ENCODE assay signal across 9 mouse cellular contexts in genomic region chr8:70653226-70653625, GRCm38 (mm10). TPM values are rescaled to one million over a fixed set of nuclear protein-coding genes. Genes with fewer than 3 reads are reported as not detected.
DNase-seq lines count a peak whose midpoint lies in the region; ATAC-seq and TF ChIP-seq lines count a peak whose summit lies in the region.
"Had no signal": no experiment of that assay in that cellular context is flagged by ENCODE, and none has a peak within 500 bp of the region (broad histone marks: within the 10 kb centered on the region; RNA-seq: fewer than 3 reads in every experiment).

No protein-coding gene starts in this region.

- DNase-seq in forebrain, embryonic 10.5 days (ENCODE audit: extremely low spot score, low spot score) = no peak
- no peak for DNase-seq in forebrain, embryonic 14.5 days (ENCODE audit: low spot score)
- no peak for DNase-seq in testis, postnatal 14 days (ENCODE audit: low spot score)
- DNase-seq in kidney, postnatal 10 days = peak; percentile 87
- DNase-seq in retina, postnatal 1 day = peak; percentile 54
- DNase-seq in urinary bladder, adult 18-20 months (ENCODE audit: low spot score in 2 of 2) = no peak

- WGBS in forebrain, embryonic 10.5 days = 73% methylated on average over 2 of the region's 2 CpGs
- WGBS in forebrain, embryonic 14.5 days = 75% methylated on average over 2 of the region's 2 CpGs

- H3K4me2 ChIP-seq in forebrain, embryonic 14.5 days (ENCODE audit: low read length) = no peak overlapping the region

- H3K36me3 ChIP-seq in forebrain, embryonic 10.5 days (replicated peaks) = peaks cover 72% of the 10 kb centered on the region
- H3K36me3 ChIP-seq in forebrain, embryonic 14.5 days (ENCODE audit: control insufficient read depth, insufficient read depth, low read length) = peaks cover 49% of the 10 kb centered on the region
- H3K36me3 ChIP-seq in testis, adult 2 months (ENCODE audit: control insufficient read depth, insufficient read depth, low read length) = no peaks in the 10 kb centered on the region

- no peak for ATAC-seq in forebrain, embryonic 14.5 days
- 0 out of 2 replicates have a peak, but pooled peaks have one; percentile 43 for ATAC-seq in erythroid progenitor cell, adult 5-6 weeks (replicated peaks; ENCODE audit: low FRiP score, poor library complexity, severe bottlenecking)
- ATAC-seq: Patski had no signal

- TF ChIP-seq POLR2A in testis, adult 2 months (IDR thresholded peaks at IDR 0.05; ENCODE audit: control insufficient read depth, low read depth, low read length) = no peak

- H3K27ac ChIP-seq in forebrain, embryonic 10.5 days = 0 out of 2 replicates have a peak overlapping the region, but pooled peaks have one; percentile 62
- no peak overlapping the region for H3K27ac ChIP-seq in forebrain, embryonic 14.5 days (ENCODE audit: low read depth, low read length)
- H3K27ac ChIP-seq in testis, adult 2 months (ENCODE audit: control insufficient read depth, insufficient read depth, low read depth, low read length) = no peak overlapping the region

- no peak overlapping the region for H3K4me3 ChIP-seq in forebrain, embryonic 10.5 days
- H3K4me3 ChIP-seq in forebrain, embryonic 14.5 days (ENCODE audit: low read depth, low read length) = no peak overlapping the region
- H3K4me3 ChIP-seq in testis, adult 2 months (ENCODE audit: control insufficient read depth, low read depth, low read length) = no peak overlapping the region

- no peaks in the 10 kb centered on the region for H3K27me3 ChIP-seq in forebrain, embryonic 10.5 days (ENCODE audit: poor library complexity, severe bottlenecking)
- H3K27me3 ChIP-seq in forebrain, embryonic 14.5 days (replicated peaks; ENCODE audit: control insufficient read depth, insufficient read depth, low read length) = no peaks in the 10 kb centered on the region
- H3K27me3 ChIP-seq in testis, adult 2 months (ENCODE audit: control insufficient read depth, insufficient read depth, low read length) = no peaks in the 10 kb centered on the region
- H3K27me3 ChIP-seq: Patski had no signal

- peak; percentile 68; the same call in 1 of the 2 replicates for TF ChIP-seq CTCF in testis, adult 2 months (IDR thresholded peaks at IDR 0.05; ENCODE audit: control insufficient read depth, insufficient read depth, insufficient replicate concordance, low read depth, low read length)

- peaks cover 63% of the 10 kb centered on the region for H3K4me1 ChIP-seq in forebrain, embryonic 10.5 days
- H3K4me1 ChIP-seq in forebrain, embryonic 14.5 days (ENCODE audit: control insufficient read depth, insufficient read depth, low read length) = peaks cover 21% of the 10 kb centered on the region
- H3K4me1 ChIP-seq in testis, adult 2 months (ENCODE audit: control insufficient read depth, insufficient read depth, low read length) = no peaks in the 10 kb centered on the region; the same call in none of the 2 replicates

- H3K9ac ChIP-seq in forebrain, embryonic 14.5 days (ENCODE audit: low read length) = no peak overlapping the region

- no peaks in the 10 kb centered on the region for H3K9me3 ChIP-seq in forebrain, embryonic 10.5 days
- no peaks in the 10 kb centered on the region for H3K9me3 ChIP-seq in forebrain, embryonic 14.5 days (replicated peaks; ENCODE audit: control insufficient read depth, low read length)

RNA-seq across cellular contexts. Expression of gene Pgpep1, which starts 7.0 kb away (rescaled TPM):
- 40.5 and 49.3 TPM in 2 replicates for polyA plus RNA-seq in forebrain, embryonic 10.5 days (2016; fragmentation: Nextera tagmentation; extraction: Ambion mirVana)
- 85.7 and 101 TPM in 2 replicates for polyA plus RNA-seq in forebrain, embryonic 14.5 days (2014; fragmentation: Nextera tagmentation; extraction: Ambion mirVana)
- polyA plus RNA-seq in testis, adult 2 months (2012; rRNA removed) = 3.7 and 4.9 TPM in 2 replicates
- total RNA-seq in erythroid progenitor cell, adult 5-6 weeks (2015; ENCODE audit: low replicate concordance) = 0.36 and 6.3 TPM in 2 replicates
- under 0.01 and 3.0 TPM in 2 replicates for total RNA-seq in erythroid progenitor cell, adult 5-6 weeks (2017; ENCODE audit: low replicate concordance)

RNA-seq across cellular contexts. Expression of gene Lsm4, which starts 19.8 kb away (rescaled TPM):
- polyA plus RNA-seq in forebrain, embryonic 10.5 days (2016; fragmentation: Nextera tagmentation; extraction: Ambion mirVana) = 336 and 339 TPM in 2 replicates
- 200 and 220 TPM in 2 replicates for polyA plus RNA-seq in forebrain, embryonic 14.5 days (2014; fragmentation: Nextera tagmentation; extraction: Ambion mirVana)
- polyA plus RNA-seq in testis, adult 2 months (2012; rRNA removed) = 148 and 168 TPM in 2 replicates
- 86.5 and 93.1 TPM in 2 replicates for total RNA-seq in erythroid progenitor cell, adult 5-6 weeks (2015; ENCODE audit: low replicate concordance)
- total RNA-seq in erythroid progenitor cell, adult 5-6 weeks (2017; ENCODE audit: low replicate concordance) = 38.4 and 57.6 TPM in 2 replicates

RNA-seq across cellular contexts. Expression of gene Gdf15, which starts 21.0 kb away (rescaled TPM):
- not detected in 2 replicates for polyA plus RNA-seq in forebrain, embryonic 10.5 days (2016; fragmentation: Nextera tagmentation; extraction: Ambion mirVana)
- 0.16 and 0.20 TPM in 2 replicates for polyA plus RNA-seq in forebrain, embryonic 14.5 days (2014; fragmentation: Nextera tagmentation; extraction: Ambion mirVana)
- polyA plus RNA-seq in testis, adult 2 months (2012; rRNA removed) = 1.3 and 1.4 TPM in 2 replicates
- total RNA-seq in erythroid progenitor cell, adult 5-6 weeks (2015; ENCODE audit: low replicate concordance) = not detected in 2 replicates
- not detected in 2 replicates for total RNA-seq in erythroid progenitor cell, adult 5-6 weeks (2017; ENCODE audit: low replicate concordance)

RNA-seq across cellular contexts. Expression of gene Lrrc25, which starts 37.3 kb away (rescaled TPM):
- polyA plus RNA-seq in forebrain, embryonic 10.5 days (2016; fragmentation: Nextera tagmentation; extraction: Ambion mirVana) = 0.49 and 0.87 TPM in 2 replicates
- polyA plus RNA-seq in forebrain, embryonic 14.5 days (2014; fragmentation: Nextera tagmentation; extraction: Ambion mirVana) = 0.89 and 1.9 TPM in 2 replicates
- 1.4 TPM in 2 replicates for polyA plus RNA-seq in testis, adult 2 months (2012; rRNA removed)
- 2.5 and 11.7 TPM in 2 replicates for total RNA-seq in erythroid progenitor cell, adult 5-6 weeks (2015; ENCODE audit: low replicate concordance)
- 2.3 and 3.5 TPM in 2 replicates for total RNA-seq in erythroid progenitor cell, adult 5-6 weeks (2017; ENCODE audit: low replicate concordance)

RNA-seq across cellular contexts. Expression of gene Ssbp4, which starts 44.6 kb away (rescaled TPM):
- 74.4 and 84.1 TPM in 2 replicates for polyA plus RNA-seq in forebrain, embryonic 10.5 days (2016; fragmentation: Nextera tagmentation; extraction: Ambion mirVana)
- polyA plus RNA-seq in forebrain, embryonic 14.5 days (2014; fragmentation: Nextera tagmentation; extraction: Ambion mirVana) = 135 and 147 TPM in 2 replicates
- 35.6 and 38.9 TPM in 2 replicates for polyA plus RNA-seq in testis, adult 2 months (2012; rRNA removed)
- total RNA-seq in erythroid progenitor cell, adult 5-6 weeks (2015; ENCODE audit: low replicate concordance) = 9.0 and 13.0 TPM in 2 replicates
- 18.1 and 30.6 TPM in 2 replicates for total RNA-seq in erythroid progenitor cell, adult 5-6 weeks (2017; ENCODE audit: low replicate concordance)

Comparison
In these comparisons a context has a peak if more than half of its experiments do, and no peak if none do; other contexts are left out.
1. DNase-seq: peak in kidney, postnatal 10 days (single experiment) and retina, postnatal 1 day (single experiment); none in forebrain, embryonic 10.5 days (single experiment), forebrain, embryonic 14.5 days (single experiment), testis, postnatal 14 days (single experiment) and urinary bladder, adult 18-20 months (0 of 2).